Mouse (Mus musculus): Measurements from ENCODE around the gene Vmn1r159.
"Not testable (repeated sequence)": the region's sequence is repeated elsewhere in the genome, so short reads cannot be mapped to it uniquely, and the experiment has no call there.

Gene Vmn1r159

GRCm38 (mm10) chr7:22843505-22843904, at the start of gene Vmn1r159:
Gene Vmn1r159 (minus strand): TSS chr7:22843605.
- not testable (repeated sequence) for DNase-seq (ENCODE audit: low spot score in 2 of 2)

GRCm38 (mm10) chr7:22870924-22871323, 27.5 kb upstream of the Vmn1r159 start, which contains the start of gene Vmn1r160:
Gene Vmn1r160 (plus strand): TSS chr7:22871224.
- not testable (repeated sequence) for DNase-seq (ENCODE audit: low spot score in 2 of 2)

Measured in spleen, postnatal 14 days (tissue).